Mouse (Mus musculus) hindbrain, embryonic 16.5 days (tissue): ENCODE results near the gene Cnpy3. TPM values are rescaled to one million over a fixed set of nuclear protein-coding genes. Genes with fewer than 3 reads are reported as not detected.

Experiments used
- ATAC-seq: fragments of 200-750 bp; cut with Nextera tagmentation; 2 replicates; pipeline ENCODE4 v1.8.0; 2017; ENCODE audit warnings: moderate TSS enrichment, moderate library complexity
- H3K27ac ChIP-seq: fragments of 300-500 bp; sonication (generic); 2 replicates; pipeline ENCODE4 v1.5.1; 2014; ENCODE audit warnings: low read depth, mild to moderate bottlenecking, control low read depth, low read length, moderate library complexity
- H3K27me3 ChIP-seq: fragments of 300-500 bp; sonication (generic); replicated peaks from 2 replicates; pipeline ENCODE4 v1.6.1; 2014; ENCODE audit warnings: low read length; ENCODE audit not compliant: control insufficient read depth, insufficient read depth
- H3K36me3 ChIP-seq: fragments of 300-500 bp; sonication (generic); 2 replicates; pipeline ENCODE4 v1.6.1; 2014; ENCODE audit warnings: mild to moderate bottlenecking, low read length, moderate library complexity, mixed read lengths; ENCODE audit not compliant: control insufficient read depth, insufficient read depth
- H3K4me1 ChIP-seq: fragments of 300-500 bp; sonication (generic); 2 replicates; pipeline ENCODE4 v1.6.1; 2014; ENCODE audit warnings: low read depth, low read length; ENCODE audit not compliant: control insufficient read depth, insufficient read depth
- H3K4me2 ChIP-seq: fragments of 300-500 bp; sonication (generic); 2 replicates; pipeline ENCODE4 v1.6.1; 2014; ENCODE audit warnings: mild to moderate bottlenecking, low read length, control low read depth, moderate library complexity
- H3K4me3 ChIP-seq: fragments of 300-500 bp; sonication (generic); 2 replicates; pipeline ENCODE4 v1.5.1; 2014; ENCODE audit warnings: mild to moderate bottlenecking, low read length, control low read depth, moderate library complexity
- H3K9ac ChIP-seq: fragments of 300-500 bp; sonication (generic); 2 replicates; pipeline ENCODE4 v1.6.1; 2014; ENCODE audit warnings: low read depth, mild to moderate bottlenecking, control low read depth, low read length, moderate library complexity
- H3K9me3 ChIP-seq: fragments of 300-500 bp; sonication (generic); 2 replicates; pipeline ENCODE4 v1.6.1; 2014; ENCODE audit warnings: mild to moderate bottlenecking, low read length, moderate library complexity; ENCODE audit not compliant: control insufficient read depth
- WGBS: fragments of 180-500 bp; shearing (Covaris S2); extraction: QIAGEN DNeasy Blood & Tissue Kit; methylation state at CpG from one replicate; pipeline ENCODE4 v1.1.7; 2014; 5-methylcytosine and 5-hydroxymethylcytosine counted together
- polyA plus RNA-seq: library from polyadenylated mRNA; unstranded; fragments of >200 nt; fragmentation: Nextera tagmentation; extraction: Ambion mirVana; gene quantifications from 2 replicates; pipeline ENCODE4 v1.2.1, GENCODE M21; 2015

The Cnpy3 gene
- polyA plus RNA-seq, 1 experiment from 2014 or later, result 78.0 TPM

- H3K4me2 ChIP-seq, result peak overlapping the region; percentile 89
- WGBS, result 77% methylated on average over 7 of the region's 7 CpGs
- H3K4me3 ChIP-seq, result peak overlapping the region; percentile 98
- ATAC-seq, result no peak
- H3K4me1 ChIP-seq, result peaks cover 12% of the 10 kb centered on the region
- H3K36me3 ChIP-seq, result peaks cover 24% of the 10 kb centered on the region
- H3K9me3 ChIP-seq, result no peaks in the 10 kb centered on the region
- no peak overlapping the region for H3K27ac ChIP-seq
- peak overlapping the region; percentile 95 for H3K9ac ChIP-seq
- no peaks in the 10 kb centered on the region for H3K27me3 ChIP-seq
These were observed 39.6 kb downstream of the Cnpy3 start for GRCm38 (mm10) chr17:46712442-46712841.

GRCm38 (mm10) chr17:46711612-46712271 lies 40.3 kb downstream of the Cnpy3 start:
- Histone ChIP-seq H3K36me3 (peaks cover 20% of the 10 kb centered on the region), H3K9ac (peak overlapping the region; percentile 95), H3K4me1 (peaks cover 12% of the 10 kb centered on the region), H3K27ac (peak overlapping the region; percentile 80), H3K4me2 (peak overlapping the region; percentile 89), H3K4me3 (peak overlapping the region; percentile 98), H3K27me3 (no peaks in the 10 kb centered on the region), H3K9me3 (no peaks in the 10 kb centered on the region)
- ATAC-seq, result peak; percentile 71
- WGBS, result 1% methylated on average over 45 of the region's 76 CpGs

- H3K9ac ChIP-seq, result peak within 1 kb of the TSS; percentile 95
- H3K4me3 ChIP-seq, result peak within 1 kb of the TSS; percentile 98
- WGBS, result 8% methylated on average over 36 of the region's 36 CpGs
- no peaks in the 10 kb centered on the region for H3K27me3 ChIP-seq
- no peaks in the 10 kb centered on the region for H3K9me3 ChIP-seq
- H3K4me2 ChIP-seq, result peak within 1 kb of the TSS; percentile 89
- peak; percentile 94 for ATAC-seq
- H3K4me1 ChIP-seq, result peaks cover 12% of the 10 kb centered on the region
- peaks cover 16% of the 10 kb centered on the region for H3K36me3 ChIP-seq
- H3K27ac ChIP-seq, result peak within 1 kb of the TSS; percentile 80
These were observed 40.9 kb downstream of the Cnpy3 start, which contains the start of gene Pex6 for GRCm38 (mm10) chr17:46710959-46711597. Gene Pex6 (plus strand): TSS chr17:46711463.

GRCm38 (mm10) chr17:46706375-46707089 lies 45.5 kb downstream of the Cnpy3 start:
- no peak for ATAC-seq
- H3K9ac ChIP-seq, result no peak overlapping the region
- no peaks in the 10 kb centered on the region for H3K9me3 ChIP-seq
- no peaks in the 10 kb centered on the region for H3K27me3 ChIP-seq
- H3K4me1 ChIP-seq, result peaks cover 26% of the 10 kb centered on the region
- no peaks in the 10 kb centered on the region for H3K36me3 ChIP-seq
- 95% methylated on average over 14 of the region's 14 CpGs for WGBS
- no peak overlapping the region for H3K4me2 ChIP-seq
- H3K27ac ChIP-seq, result no peak overlapping the region
- H3K4me3 ChIP-seq, result no peak overlapping the region

- ATAC-seq, result peak; percentile 96
- H3K4me1 ChIP-seq, result peaks cover 31% of the 10 kb centered on the region
- peak within 1 kb of the TSS; percentile 98 for H3K4me3 ChIP-seq
- peak within 1 kb of the TSS; percentile 90 for H3K4me2 ChIP-seq
- peak within 1 kb of the TSS; percentile 96 for H3K9ac ChIP-seq
- H3K9me3 ChIP-seq, result no peaks in the 10 kb centered on the region
- H3K27ac ChIP-seq, result peak within 1 kb of the TSS; percentile 90
- WGBS, result 1% methylated on average over 48 of the region's 48 CpGs
- no peaks in the 10 kb centered on the region for H3K27me3 ChIP-seq
- no peaks in the 10 kb centered on the region for H3K36me3 ChIP-seq
These were observed 46.9 kb downstream of the Cnpy3 start, which contains the start of gene Ppp2r5d for GRCm38 (mm10) chr17:46704887-46705835. Gene Ppp2r5d (minus strand): TSS chr17:46705111.

- Histone ChIP-seq H3K4me2 (peak overlapping the region; percentile 72), H3K9ac (peak overlapping the region; percentile 96), H3K27me3 (no peaks in the 10 kb centered on the region), H3K27ac (peak overlapping the region; percentile 86), H3K9me3 (no peaks in the 10 kb centered on the region), H3K36me3 (0 out of 2 replicates have a peak, but pooled peaks cover 3% of the 10 kb centered on the region), H3K4me1 (peaks cover 31% of the 10 kb centered on the region), H3K4me3 (peak overlapping the region; percentile 98)
- WGBS, result 5% methylated on average over 35 of the region's 41 CpGs
- peak; percentile 73; the same call in 1 of the 2 replicates for ATAC-seq
These were observed 47.8 kb downstream of the Cnpy3 start for GRCm38 (mm10) chr17:46703971-46704886.

GRCm38 (mm10) chr17:46702506-46702905 lies 49.5 kb downstream of the Cnpy3 start:
- H3K4me1 ChIP-seq, result peaks cover 31% of the 10 kb centered on the region
- ATAC-seq, result no peak
- no peaks in the 10 kb centered on the region for H3K9me3 ChIP-seq
- H3K27me3 ChIP-seq, result no peaks in the 10 kb centered on the region
- H3K9ac ChIP-seq, result no peak overlapping the region; the same call in 1 of the 2 replicates
- 86% methylated on average over 5 of the region's 5 CpGs for WGBS
- H3K36me3 ChIP-seq, result 0 out of 2 replicates have a peak, but pooled peaks cover 3% of the 10 kb centered on the region
- no peak overlapping the region for H3K27ac ChIP-seq
- H3K4me3 ChIP-seq, result no peak overlapping the region
- no peak overlapping the region; the same call in 1 of the 2 replicates for H3K4me2 ChIP-seq
